Mouse (Mus musculus) intestine, embryonic 16.5 days (tissue): ENCODE measurements around the gene Gm44503. TPM values are rescaled to one million over a fixed set of nuclear protein-coding genes. Genes with fewer than 3 reads are reported as not detected.

Experiments
- ATAC-seq: fragments of 200-750 bp; cut with Nextera tagmentation; 2 replicates; pipeline ENCODE4 v1.8.0; 2017; ENCODE audit warnings: moderate TSS enrichment, moderate library complexity
- H3K27ac ChIP-seq: fragments of 300-500 bp; sonication (generic); 2 replicates; pipeline ENCODE4 v1.5.1; 2014; ENCODE audit warnings: mild to moderate bottlenecking, low read length
- H3K27me3 ChIP-seq: fragments of 300-500 bp; sonication (generic); replicated peaks from 2 replicates; pipeline ENCODE4 v1.6.1; 2014; ENCODE audit warnings: low read length, control low read depth, mixed read lengths; ENCODE audit not compliant: control insufficient read depth, insufficient read depth
- H3K36me3 ChIP-seq: fragments of 300-500 bp; sonication (generic); 2 replicates; pipeline ENCODE4 v1.6.1; 2014; ENCODE audit warnings: low read length, control low read depth; ENCODE audit not compliant: control insufficient read depth, insufficient read depth
- H3K4me1 ChIP-seq: fragments of 300-500 bp; sonication (generic); 2 replicates; pipeline ENCODE4 v1.6.1; 2014; ENCODE audit warnings: low read length, control low read depth, mixed read lengths; ENCODE audit not compliant: control insufficient read depth, insufficient read depth
- H3K4me2 ChIP-seq: fragments of 300-500 bp; sonication (generic); 2 replicates; pipeline ENCODE4 v1.6.1; 2014; ENCODE audit warnings: low read depth, low read length, control low read depth
- H3K4me3 ChIP-seq: fragments of 300-500 bp; sonication (generic); 2 replicates; pipeline ENCODE4 v1.5.1; 2014; ENCODE audit warnings: mild to moderate bottlenecking, low read length
- H3K9ac ChIP-seq: fragments of 300-500 bp; sonication (generic); 2 replicates; pipeline ENCODE4 v1.6.1; 2014; ENCODE audit warnings: low read depth, low read length
- H3K9me3 ChIP-seq: fragments of 300-500 bp; sonication (generic); 2 replicates; pipeline ENCODE4 v1.6.1; 2016; ENCODE audit warnings: low read length, control low read depth; ENCODE audit not compliant: control insufficient read depth
- WGBS: fragments of 180-500 bp; shearing (Covaris S2); extraction: QIAGEN DNeasy Blood & Tissue Kit; methylation state at CpG from one replicate; pipeline ENCODE4 v1.1.7; 2014; 5-methylcytosine and 5-hydroxymethylcytosine counted together
- polyA plus RNA-seq: library from polyadenylated mRNA; unstranded; fragments of >200 nt; fragmentation: Nextera tagmentation; extraction: Ambion mirVana; gene quantifications from 2 replicates; pipeline ENCODE4 v1.2.1, GENCODE M21; 2015

Gm44503 gene
- polyA plus RNA-seq, 1 experiment from 2014 or later, result not detected

DNA sequence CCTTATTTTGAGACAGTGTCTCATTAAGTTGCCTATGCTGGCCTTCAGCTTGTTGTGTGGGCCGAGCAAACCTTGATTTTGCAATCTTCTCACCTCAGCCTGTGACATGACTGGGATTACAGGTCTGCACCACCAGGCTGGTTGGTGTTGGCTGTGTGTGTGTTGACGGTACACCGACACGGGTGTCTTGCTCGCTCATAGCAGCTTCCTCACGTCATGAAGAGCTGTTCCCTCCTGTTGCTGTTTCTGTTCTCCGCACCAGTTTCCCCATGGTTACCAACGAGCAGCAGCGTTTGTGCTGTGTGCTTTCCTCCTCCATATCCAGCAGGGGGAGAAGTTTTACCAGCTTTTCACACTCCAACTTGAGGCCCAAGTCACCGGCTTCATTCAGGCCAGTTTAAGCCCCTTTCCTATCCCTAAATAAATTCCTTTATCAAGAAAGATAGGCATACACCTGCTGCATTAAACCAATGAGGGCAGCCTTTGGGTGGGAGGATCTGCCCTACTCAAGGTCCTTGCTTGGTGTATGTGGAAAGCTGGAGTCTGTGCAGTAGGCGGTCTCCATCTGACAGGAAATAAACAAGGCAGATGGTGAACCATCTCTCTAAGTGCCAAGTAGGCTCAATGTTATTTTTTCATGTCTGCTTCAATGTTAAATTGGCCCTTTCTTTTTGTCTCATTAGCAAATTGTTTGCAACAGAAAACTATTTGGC lies 9.9 kb downstream of the Gm44503 start:
- Histone ChIP-seq H3K27me3 (no peaks in the 10 kb centered on the region), H3K36me3 (no peaks in the 10 kb centered on the region), H3K27ac (no peak overlapping the region), H3K4me1 (no peaks in the 10 kb centered on the region), H3K9ac (peak overlapping the region; percentile 45; the same call in 1 of the 2 replicates), H3K9me3 (no peaks in the 10 kb centered on the region), H3K4me2 (no peak overlapping the region), H3K4me3 (no peak overlapping the region)
- 30% methylated on average over 11 of the region's 11 CpGs for WGBS
- ATAC-seq, result peak; percentile 44

GRCm38 (mm10) chr9:72969874-72970273 lies 11.2 kb downstream of the Gm44503 start:
- H3K27me3 ChIP-seq, result no peaks in the 10 kb centered on the region
- no peak overlapping the region for H3K4me3 ChIP-seq
- no peak for ATAC-seq
- no peak overlapping the region for H3K27ac ChIP-seq
- no peaks in the 10 kb centered on the region for H3K4me1 ChIP-seq
- WGBS, result 68% methylated on average over 7 of the region's 7 CpGs
- H3K36me3 ChIP-seq, result no peaks in the 10 kb centered on the region
- H3K9me3 ChIP-seq, result no peaks in the 10 kb centered on the region
- no peak overlapping the region for H3K9ac ChIP-seq
- no peak overlapping the region for H3K4me2 ChIP-seq

DNA sequence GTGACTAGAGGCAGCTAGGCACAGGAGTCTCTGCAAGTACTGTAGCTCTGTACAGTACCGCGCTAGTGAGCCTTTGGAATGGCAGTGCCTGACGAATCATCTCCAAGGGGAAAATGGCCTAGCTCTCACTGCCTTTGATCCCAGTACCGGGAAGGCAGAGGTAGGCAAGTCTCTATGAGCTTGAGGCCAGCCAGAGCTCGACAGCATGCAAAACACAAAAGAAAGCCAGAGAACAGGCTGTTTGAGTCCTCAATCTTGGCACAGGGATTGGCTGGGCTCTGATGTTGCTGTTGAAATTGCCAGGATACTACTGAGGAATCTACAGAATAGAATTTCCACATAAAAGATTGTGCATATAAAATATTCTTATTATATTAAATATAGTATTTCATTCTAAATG lies 13.8 kb downstream of the Gm44503 start:
- no peaks in the 10 kb centered on the region for H3K27me3 ChIP-seq
- no peak overlapping the region for H3K9ac ChIP-seq
- 91% methylated on average over 5 of the region's 5 CpGs for WGBS
- H3K4me2 ChIP-seq, result no peak overlapping the region
- H3K36me3 ChIP-seq, result no peaks in the 10 kb centered on the region
- H3K4me3 ChIP-seq, result no peak overlapping the region
- H3K27ac ChIP-seq, result no peak overlapping the region
- H3K9me3 ChIP-seq, result no peaks in the 10 kb centered on the region
- H3K4me1 ChIP-seq, result no peaks in the 10 kb centered on the region
- no peak for ATAC-seq

DNA sequence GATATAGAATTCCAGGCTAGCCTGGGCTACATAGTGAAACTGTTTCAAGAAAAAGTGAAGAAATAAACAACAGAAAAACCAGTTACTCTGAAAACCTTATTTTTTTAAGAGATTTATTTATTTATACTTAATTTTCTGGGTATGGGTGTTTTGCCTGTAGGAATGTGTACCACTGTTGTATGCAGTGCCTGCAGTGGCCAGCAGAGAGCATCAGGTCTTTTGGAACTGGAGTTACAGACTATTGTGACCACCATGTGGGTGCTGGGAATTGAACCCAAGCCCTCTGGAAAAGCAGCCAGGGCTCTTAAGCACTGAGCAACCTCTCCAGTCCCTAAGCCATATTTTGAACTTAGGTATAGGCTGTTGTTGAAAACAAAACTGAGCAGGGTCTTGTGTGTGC lies 14.3 kb downstream of the Gm44503 start:
- Histone ChIP-seq H3K4me2 (no peak overlapping the region), H3K9ac (no peak overlapping the region), H3K27me3 (no peaks in the 10 kb centered on the region), H3K4me1 (no peaks in the 10 kb centered on the region), H3K27ac (no peak overlapping the region), H3K4me3 (no peak overlapping the region), H3K9me3 (no peaks in the 10 kb centered on the region), H3K36me3 (no peaks in the 10 kb centered on the region)
- ATAC-seq, result no peak

GRCm38 (mm10) chr9:72974734-72975133 lies 16.1 kb downstream of the Gm44503 start:
- Histone ChIP-seq H3K4me2 (no peak overlapping the region), H3K27ac (no peak overlapping the region), H3K9ac (no peak overlapping the region), H3K9me3 (no peaks in the 10 kb centered on the region), H3K36me3 (no peaks in the 10 kb centered on the region), H3K4me3 (no peak overlapping the region), H3K4me1 (no peaks in the 10 kb centered on the region), H3K27me3 (no peaks in the 10 kb centered on the region)
- no peak for ATAC-seq
- 93% methylated on average over 5 of the region's 5 CpGs for WGBS

DNA sequence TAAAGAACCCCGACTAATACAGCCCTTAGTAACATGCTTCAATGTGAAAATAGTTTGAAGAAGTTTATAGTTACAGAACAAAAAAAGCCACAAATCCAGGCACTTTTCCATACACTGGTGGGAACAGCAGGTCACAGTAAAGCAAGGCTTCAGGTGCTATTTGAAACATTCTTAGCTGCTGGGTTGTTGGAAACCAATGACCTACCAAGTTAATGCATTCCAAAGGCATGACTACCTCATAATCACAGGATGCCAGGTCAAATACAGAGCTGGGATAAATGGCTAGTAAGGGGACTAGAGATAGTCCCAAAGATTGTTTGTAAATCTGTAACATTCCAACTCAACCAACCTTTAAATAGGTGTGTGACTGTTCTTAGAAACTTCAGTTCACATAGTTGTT lies 16.6 kb downstream of the Gm44503 start:
- Histone ChIP-seq H3K27me3 (no peaks in the 10 kb centered on the region), H3K4me3 (no peak overlapping the region), H3K27ac (no peak overlapping the region), H3K4me1 (no peaks in the 10 kb centered on the region), H3K4me2 (no peak overlapping the region), H3K9ac (no peak overlapping the region), H3K36me3 (no peaks in the 10 kb centered on the region), H3K9me3 (no peaks in the 10 kb centered on the region)
- no peak for ATAC-seq
- 92% methylated on average over 1 of the region's 1 CpGs for WGBS

GRCm38 (mm10) chr9:72983066-72983465 lies 24.4 kb downstream of the Gm44503 start:
- Histone ChIP-seq H3K27me3 (no peaks in the 10 kb centered on the region), H3K36me3 (no peaks in the 10 kb centered on the region), H3K4me1 (peaks cover 3% of the 10 kb centered on the region), H3K9me3 (no peaks in the 10 kb centered on the region), H3K4me3 (no peak overlapping the region), H3K4me2 (no peak overlapping the region), H3K9ac (no peak overlapping the region), H3K27ac (no peak overlapping the region)
- ATAC-seq, result no peak
- WGBS, result 55% methylated on average over 2 of the region's 2 CpGs

- ATAC-seq, result peak; percentile 100
- Histone ChIP-seq H3K4me1 (peaks cover 3% of the 10 kb centered on the region), H3K9me3 (no peaks in the 10 kb centered on the region), H3K27me3 (no peaks in the 10 kb centered on the region), H3K4me3 (peak within 1 kb of the TSS; percentile 71), H3K9ac (peak within 1 kb of the TSS; percentile 71), H3K27ac (peak within 1 kb of the TSS; percentile 33; the same call in 1 of the 2 replicates), H3K36me3 (no peaks in the 10 kb centered on the region), H3K4me2 (peak within 1 kb of the TSS; percentile 85)
- WGBS, result under 1% methylated on average over 88 of the region's 88 CpGs
Measured at GRCm38 (mm10) chr9:72985250-72986220, 26.9 kb downstream of the Gm44503 start, which contains the start of the genes Ccpg1os and Ccpg1. TSS of gene Ccpg1os (minus strand) at chr9:72985382. TSS of gene Ccpg1 (plus strand) at chr9:72985429.

DNA sequence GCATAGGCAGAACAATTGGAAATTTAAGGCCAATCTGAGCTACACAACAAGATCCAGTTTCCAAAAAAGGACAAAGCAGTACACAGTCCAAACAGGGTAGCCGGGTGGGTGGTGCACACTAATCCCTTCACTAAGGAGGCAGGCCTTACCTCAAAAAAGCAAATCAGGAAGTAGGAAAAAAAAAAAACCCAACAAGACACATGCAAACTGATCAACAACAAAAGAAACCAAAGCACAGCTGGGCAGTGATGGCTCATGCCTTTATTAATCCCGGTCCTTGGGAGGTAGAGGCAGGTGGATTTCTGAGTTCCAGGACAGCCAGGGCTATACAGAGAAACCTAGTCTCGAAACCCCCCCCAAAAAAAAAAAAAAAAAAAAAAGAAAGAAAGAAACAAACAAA lies 29.1 kb downstream of the Gm44503 start:
- peaks cover 3% of the 10 kb centered on the region for H3K4me1 ChIP-seq
- WGBS, result 73% methylated on average over 3 of the region's 3 CpGs

More for the DNA sequence above, 29.1 kb downstream of the Gm44503 start:
- Histone ChIP-seq H3K36me3 (no peaks in the 10 kb centered on the region), H3K9me3 (no peaks in the 10 kb centered on the region), H3K9ac (no peak overlapping the region), H3K4me2 (no peak overlapping the region), H3K4me3 (no peak overlapping the region), H3K27ac (no peak overlapping the region), H3K27me3 (no peaks in the 10 kb centered on the region)
- no peak for ATAC-seq
